Mouse (Mus musculus) left cerebral cortex, postnatal 14 days (tissue): ENCODE measurements at regions not wholly inside any gene's neighbourhood (a gene's known extent, or its start where the extent isn't known, plus 50 kb on each side); places are given as distances from the start of the nearest gene placed in this dataset.

Source experiments
- DNase-seq, 2 experiments: peaks; one replicate each; pipeline ENCODE4 v3.0.0; 2021 to 2022; ENCODE audit warnings: low spot score in 2 of 2, mixed read lengths in 1 of 2
- intact Hi-C: fragments of 180-260 bp; cut with DNase I; formaldehyde crosslinking; loops from one replicate; pipeline ENCODE4 v1.15.1; 2025

DNA sequence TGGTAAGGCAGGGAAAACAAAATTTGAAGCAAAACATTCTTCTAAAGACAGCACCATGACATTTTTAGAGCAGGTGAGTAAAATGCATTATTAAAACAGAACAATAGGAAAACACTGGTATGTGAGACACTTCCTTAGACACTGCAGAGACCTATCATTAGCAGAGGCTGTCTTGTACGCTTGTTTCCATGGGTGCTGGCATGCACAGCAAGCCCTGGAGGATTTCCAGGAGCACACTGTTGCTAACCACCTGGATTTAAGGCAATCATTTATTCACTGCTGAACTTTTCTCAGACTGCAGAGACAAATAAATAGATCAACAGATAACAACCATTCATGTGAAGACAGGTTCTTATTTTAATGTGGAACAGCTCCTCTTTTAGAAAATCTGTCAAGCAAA, 127.7 kb downstream of the Pros1 start:
- DNase-seq, result no peak
- intact Hi-C loops, result no loop called here

- DNase-seq, result no peak
- intact Hi-C loops, result no loop called here
Measured at GRCm38 (mm10) chr16:62982558-62982957, 128.5 kb downstream of the Pros1 start.

GRCm38 (mm10) chr16:62995555-62995954, 141.4 kb downstream of the Pros1 start:
- DNase-seq, result no peak
- intact Hi-C loops, result no loop called here

GRCm38 (mm10) chr16:63011151-63011734, 157.1 kb downstream of the Pros1 start:
- no peak for DNase-seq
- intact Hi-C loops, result no loop called here

DNA sequence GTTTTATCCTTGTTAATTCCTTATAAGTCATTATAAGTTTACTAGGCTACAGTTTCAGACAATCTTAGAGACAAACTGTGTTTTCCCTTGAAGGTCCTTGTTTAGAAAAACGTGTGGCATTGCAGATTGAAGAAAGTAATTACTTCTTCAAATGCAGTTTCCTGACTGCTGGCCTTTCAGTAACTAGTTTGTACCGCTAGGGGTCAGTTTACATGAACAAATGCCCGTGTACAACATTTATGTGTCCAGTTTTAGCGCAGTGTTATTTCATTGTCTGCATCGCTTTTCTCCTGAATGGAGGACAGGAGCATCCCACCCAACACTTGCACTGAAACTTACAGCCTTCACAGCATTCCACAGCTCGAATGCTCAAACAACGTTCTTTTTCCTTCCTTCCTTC, 160.3 kb downstream of the Pros1 start:
- DNase-seq, result peak; percentile 10 to 25
- intact Hi-C loops, result no loop called here

DNA sequence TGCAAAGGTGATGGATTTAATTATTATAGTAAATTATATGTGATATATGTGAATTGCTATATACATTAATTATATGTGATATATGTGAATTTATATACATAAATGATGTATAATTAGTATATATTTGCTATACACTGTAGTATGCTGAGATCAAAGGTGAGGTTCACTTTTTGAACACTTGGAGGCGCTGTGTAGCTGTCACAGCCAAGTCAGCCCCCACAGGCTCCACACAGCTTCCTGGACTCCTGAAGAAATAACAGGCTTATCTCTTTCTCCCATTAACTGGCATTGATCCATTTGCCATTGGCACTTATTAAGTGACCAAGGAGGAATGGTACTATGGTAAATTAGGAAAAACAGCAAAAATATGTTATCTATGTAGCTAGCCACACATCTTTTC, 162.0 kb downstream of the Pros1 start:
- peak; percentile 26 to 37 for DNase-seq
- intact Hi-C loops, result no loop called here

DNA sequence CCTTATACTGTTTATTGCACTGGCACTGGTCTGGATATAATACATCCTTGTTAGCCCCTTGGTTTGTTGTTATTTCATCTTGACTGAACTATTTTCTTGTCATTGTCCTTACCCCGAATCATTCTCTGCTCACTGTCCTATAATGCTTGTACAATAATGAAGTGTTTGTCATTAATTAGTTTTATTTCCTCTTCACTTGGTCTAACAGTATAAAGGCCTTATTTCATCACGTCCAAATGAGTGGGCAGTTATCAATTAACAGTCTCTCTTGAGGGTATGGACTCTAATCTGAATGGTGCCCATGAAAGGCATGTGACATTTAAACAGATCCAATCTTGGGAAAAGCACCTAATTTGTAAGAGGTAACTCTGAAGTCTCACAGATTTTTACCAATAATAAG, 162.6 kb downstream of the Pros1 start:
- intact Hi-C loops, result no loop called here
- DNase-seq, result no peak

- intact Hi-C loops, result no loop called here
- DNase-seq, result no peak
Measured at GRCm38 (mm10) chr16:63030399-63030798, 176.3 kb downstream of the Pros1 start.

DNA sequence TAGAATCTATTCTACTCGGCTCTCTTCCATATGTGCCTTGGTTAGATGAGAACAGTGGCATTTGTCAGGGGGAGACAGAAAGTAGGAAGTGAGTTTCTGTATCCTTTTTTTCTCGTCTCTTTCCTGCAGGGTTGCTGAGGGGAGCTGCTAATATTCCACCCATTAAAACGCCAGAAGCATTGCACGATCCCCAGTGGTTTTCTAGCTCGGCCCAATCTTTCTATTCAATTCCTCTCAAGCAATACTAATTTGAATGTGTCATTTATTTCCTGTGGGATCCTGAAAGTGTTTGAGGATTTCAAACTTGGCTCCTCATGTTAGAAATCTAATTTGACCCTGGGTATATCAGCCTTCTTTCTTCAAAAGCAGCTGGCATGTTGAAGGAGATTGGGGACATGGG, 176.9 kb downstream of the Pros1 start:
- DNase-seq, result no peak
- intact Hi-C loops, result no loop called here

DNA sequence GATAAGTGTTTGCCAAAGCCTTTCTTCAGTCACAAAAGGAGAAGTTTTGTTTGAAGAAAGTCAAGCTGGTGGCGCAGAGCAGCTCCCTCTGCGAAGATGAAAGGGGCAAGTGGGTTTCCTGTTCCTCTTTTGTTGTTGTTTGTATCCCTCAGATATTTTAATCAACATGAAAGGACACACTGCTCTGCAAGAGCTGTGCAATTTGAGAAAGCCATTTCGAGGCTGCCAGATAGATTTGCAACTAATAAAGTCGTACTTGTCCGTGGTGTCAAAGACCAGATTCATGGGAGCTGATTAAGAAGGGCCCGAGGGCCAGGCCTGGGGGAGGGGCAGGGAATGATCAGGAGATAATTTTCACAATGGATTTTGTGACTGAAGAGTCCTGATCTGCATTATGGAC, 177.7 kb downstream of the Pros1 start:
- intact Hi-C loops, result no loop called here
- no peak for DNase-seq

DNA sequence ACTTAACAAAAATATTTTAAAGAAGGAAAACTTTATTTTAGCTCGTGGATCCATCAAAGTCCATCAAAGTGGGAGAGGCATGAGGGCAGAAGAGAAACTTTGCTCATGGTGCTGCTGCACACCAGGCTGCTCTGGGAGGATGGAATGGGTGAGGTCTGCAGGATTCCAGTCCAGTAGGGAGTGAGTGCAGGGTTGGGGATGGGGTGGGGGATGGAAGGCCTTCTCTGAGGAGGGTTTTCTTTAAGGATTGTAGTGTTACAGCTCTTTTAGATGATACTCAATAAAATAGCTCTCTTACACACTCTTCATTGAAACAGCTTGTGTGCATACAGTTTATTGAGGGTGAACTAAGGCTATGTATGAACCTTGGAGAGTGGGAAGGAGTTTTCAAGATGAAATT, 195.0 kb downstream of the Pros1 start:
- no peak for DNase-seq
- intact Hi-C loops, result no loop called here

DNA sequence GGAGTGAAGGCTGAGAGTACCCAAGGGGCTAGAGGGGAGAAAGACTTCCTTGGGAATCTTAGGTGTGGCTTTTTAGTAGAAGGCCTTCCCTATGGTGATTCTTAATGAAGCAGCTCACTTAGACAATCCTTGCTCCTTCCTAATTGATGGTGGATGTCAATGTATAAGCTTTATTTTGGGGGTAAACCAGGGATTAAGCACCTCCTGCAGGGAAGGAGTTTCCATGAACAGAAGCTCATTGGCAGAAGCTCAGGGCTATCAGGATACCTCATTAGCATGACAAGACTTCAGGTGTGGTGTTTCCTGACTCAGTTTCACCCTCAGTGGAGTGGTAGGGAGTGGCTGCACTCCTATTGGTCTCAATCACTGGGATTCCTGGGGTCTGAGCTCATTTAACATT, 208.8 kb downstream of the Pros1 start:
- DNase-seq, result no peak
- intact Hi-C loops, result no loop called here

DNA sequence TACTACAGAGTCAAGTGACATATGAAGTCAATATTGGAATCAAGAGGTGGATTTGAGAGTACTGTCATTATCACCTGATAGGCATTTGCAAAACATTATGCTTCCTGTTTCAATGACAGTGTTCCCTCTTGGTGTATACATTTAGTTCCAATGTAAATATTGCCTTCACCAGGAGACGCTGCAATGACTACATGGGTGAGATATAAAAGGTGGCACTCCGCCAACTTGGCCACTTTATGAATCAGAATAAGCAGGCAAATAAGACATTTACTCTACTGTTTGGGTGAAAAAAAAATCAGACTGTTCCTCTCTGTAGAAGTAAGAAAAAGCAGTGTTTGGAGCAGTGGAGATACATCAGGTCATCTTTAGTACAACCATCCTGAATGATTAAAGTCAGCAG, 215.9 kb downstream of the Pros1 start:
- intact Hi-C loops, result no loop called here
- no peak for DNase-seq

DNA sequence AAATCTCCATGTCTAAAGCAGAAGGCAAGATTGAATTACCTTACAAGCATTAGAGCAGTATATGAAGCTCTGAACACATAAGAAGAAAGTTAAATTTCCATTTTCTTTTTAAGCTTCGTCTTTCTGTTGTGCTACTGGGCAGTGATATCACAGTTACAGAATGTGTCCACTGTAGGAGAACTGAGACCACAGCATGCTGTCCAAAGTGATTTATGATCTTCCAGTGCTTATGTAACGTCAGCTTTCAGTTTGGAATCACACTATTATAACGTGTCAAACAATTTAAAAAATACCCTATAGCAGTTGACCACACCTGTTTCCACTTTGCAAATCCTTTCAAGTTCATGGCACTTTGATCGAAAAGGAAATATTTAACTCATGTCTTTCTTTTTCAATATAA, 221.7 kb downstream of the Pros1 start:
- intact Hi-C loops, result no loop called here
- no peak for DNase-seq

DNA sequence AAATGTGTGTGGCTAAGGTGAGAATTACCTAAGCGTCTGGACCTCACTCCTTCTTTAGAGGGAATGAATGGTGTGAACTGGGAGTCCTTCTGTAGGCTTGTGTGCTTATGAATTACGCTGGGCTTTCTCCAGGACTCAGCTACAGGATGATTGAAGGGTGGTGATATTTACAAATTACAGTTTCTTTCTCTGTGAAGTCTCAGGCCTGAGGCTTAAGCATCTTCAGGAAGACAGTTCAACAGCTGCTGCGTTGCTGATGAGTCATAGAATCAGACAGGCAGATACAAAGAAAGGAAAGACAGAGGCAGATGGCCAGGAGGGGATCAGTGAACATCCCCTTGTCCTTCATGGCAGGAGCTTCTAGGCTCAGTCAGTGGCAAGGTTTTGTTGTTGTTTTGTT, 227.3 kb downstream of the Pros1 start:
- no peak for DNase-seq

DNA sequence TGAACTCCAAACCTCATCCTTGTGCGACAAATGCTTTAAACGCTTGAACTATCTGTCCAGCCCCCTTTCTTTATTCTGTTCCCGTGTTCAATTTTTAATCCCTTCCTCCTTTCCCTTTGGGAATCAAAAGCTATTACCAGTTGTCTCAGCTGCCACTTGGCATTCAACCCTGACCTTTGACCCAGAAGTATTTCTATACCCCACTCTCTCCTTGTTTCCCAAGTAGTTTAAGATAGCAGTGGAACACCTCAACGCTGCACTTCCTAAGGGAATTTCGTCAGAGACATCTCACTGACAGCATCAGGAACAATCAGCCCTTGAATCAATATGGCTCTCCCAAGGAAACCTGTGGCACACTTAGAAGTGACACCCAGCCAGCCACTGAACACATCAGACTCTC, 229.1 kb downstream of the Pros1 start:
- intact Hi-C loops, result no loop called here
- no peak for DNase-seq

More for the DNA sequence above, 227.3 kb downstream of the Pros1 start:
- intact Hi-C loops, result no loop called here

GRCm38 (mm10) chr16:63084021-63084756, 230.1 kb downstream of the Pros1 start:
- intact Hi-C loops, result no loop called here
- DNase-seq, result no peak

DNA sequence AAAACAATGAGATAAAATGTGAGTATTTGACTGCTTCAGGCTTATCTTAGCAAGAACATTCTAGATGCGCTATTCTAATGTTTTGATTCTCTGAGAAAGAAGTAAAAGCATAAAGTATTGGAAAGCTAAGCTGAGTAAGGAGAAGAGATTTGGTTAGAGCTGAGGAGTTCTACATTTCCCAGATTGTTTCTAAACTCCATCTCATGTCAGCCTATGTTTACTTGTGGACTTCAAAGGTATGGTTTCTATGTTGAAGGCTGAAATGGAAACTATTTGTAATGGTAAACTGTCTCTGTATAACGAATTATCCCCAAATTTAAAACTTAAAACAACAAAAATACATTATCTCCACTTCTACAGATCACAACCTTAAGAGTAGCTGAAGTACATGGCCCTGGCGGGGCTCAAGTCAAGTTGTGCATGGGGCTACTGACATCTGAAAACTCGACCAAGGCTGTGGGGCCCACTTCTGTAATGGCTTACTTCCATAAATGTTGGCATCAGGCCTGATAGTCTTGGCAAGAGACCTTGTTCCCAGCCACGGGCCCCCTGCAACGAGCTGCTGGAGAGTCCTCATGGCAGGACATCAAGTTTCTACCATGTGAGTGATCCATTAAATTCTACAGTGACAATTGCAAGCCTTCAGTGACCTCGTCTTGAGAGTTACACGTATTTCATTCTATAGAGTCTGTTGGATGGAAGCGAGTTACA, 232.1 kb downstream of the Pros1 start:
- intact Hi-C loops, result no loop called here
- peak in 1 of 2 experiments; percentile 19 for DNase-seq

- intact Hi-C loops, result no loop called here
- DNase-seq, result peak; percentile 24 to 39
Measured at GRCm38 (mm10) chr16:63091471-63092300, 237.6 kb downstream of the Pros1 start.
